In genomic region chr13:19394171-19394570, GRCm38 (mm10) we compare ENCODE assay signal across 8 mouse cellular contexts. TPM values are rescaled to one million over a fixed set of nuclear protein-coding genes. Genes with fewer than 3 reads are reported as not detected.
A peak's percentile ranks its signal among the peaks of the same experiment; 100 is the strongest.
DNase-seq lines count a peak whose midpoint lies in the region; ATAC-seq lines count a peak whose summit lies in the region.

No protein-coding gene starts in this region.

- no peak overlapping the region for H3K27ac ChIP-seq in heart, embryonic 11.5 days (ENCODE audit: low read depth, low read length)
- no peak overlapping the region for H3K27ac ChIP-seq in embryonic facial prominence, embryonic 10.5 days (replicated peaks)
- no peak overlapping the region for H3K27ac ChIP-seq in intestine, embryonic 16.5 days (ENCODE audit: low read length)

- ATAC-seq in heart, embryonic 11.5 days (replicated peaks; ENCODE audit: insufficient number of reproducible peaks, low FRiP score, low TSS enrichment), result no peak
- peak; percentile 37 for ATAC-seq in intestine, embryonic 16.5 days

- peak overlapping the region; percentile 4; the same call in 1 of the 2 replicates for H3K4me3 ChIP-seq in heart, embryonic 11.5 days (ENCODE audit: low read depth, low read length)
- peak overlapping the region; percentile 84 for H3K4me3 ChIP-seq in embryonic facial prominence, embryonic 10.5 days
- H3K4me3 ChIP-seq in intestine, embryonic 16.5 days (ENCODE audit: low read length), result peak overlapping the region; percentile 24

- H3K4me2 ChIP-seq in heart, embryonic 11.5 days, result peak overlapping the region; percentile 40
- H3K4me2 ChIP-seq in intestine, embryonic 16.5 days (ENCODE audit: low read depth, low read length), result peak overlapping the region; percentile 47

- DNase-seq in heart, postnatal 4 days, result no peak
- peak; percentile 26 for DNase-seq in embryonic facial prominence, embryonic 10.5 days (ENCODE audit: low spot score)
- peak; percentile 36 for DNase-seq in lung, postnatal 14 days
- no peak for DNase-seq in thymus, postnatal 0 days (ENCODE audit: low spot score)
- DNase-seq in right cerebral cortex, adult 18-20 months, result no peak
- DNase-seq in frontal cortex, postnatal 10 days (ENCODE audit: low spot score in 2 of 2), result no peak

- no peak overlapping the region for H3K9ac ChIP-seq in heart, embryonic 11.5 days (ENCODE audit: low read depth, low read length)
- no peak overlapping the region for H3K9ac ChIP-seq in intestine, embryonic 16.5 days (ENCODE audit: low read depth, low read length)

- no peaks in the 10 kb centered on the region for H3K27me3 ChIP-seq in heart, embryonic 11.5 days (ENCODE audit: control insufficient read depth, insufficient read depth, low read length)
- no peaks in the 10 kb centered on the region for H3K27me3 ChIP-seq in embryonic facial prominence, embryonic 10.5 days (replicated peaks; ENCODE audit: low read depth, poor library complexity, severe bottlenecking)
- H3K27me3 ChIP-seq in intestine, embryonic 16.5 days (replicated peaks; ENCODE audit: control insufficient read depth, insufficient read depth, low read length), result no peaks in the 10 kb centered on the region

- peaks cover 18% of the 10 kb centered on the region for H3K4me1 ChIP-seq in heart, embryonic 11.5 days (ENCODE audit: control insufficient read depth, insufficient read depth, low read length)
- peaks cover 17% of the 10 kb centered on the region for H3K4me1 ChIP-seq in embryonic facial prominence, embryonic 10.5 days
- peaks cover 24% of the 10 kb centered on the region for H3K4me1 ChIP-seq in intestine, embryonic 16.5 days (ENCODE audit: control insufficient read depth, insufficient read depth, low read length)

- 47% methylated on average over 4 of the region's 4 CpGs for WGBS in heart, embryonic 11.5 days (ENCODE audit: insufficient replicate concordance)
- WGBS in embryonic facial prominence, embryonic 10.5 days, result 56% methylated on average over 4 of the region's 4 CpGs
- 8% methylated on average over 4 of the region's 4 CpGs for whole genome bisulfite sequencing in intestine, embryonic 16.5 days

- H3K9me3 ChIP-seq in heart, embryonic 11.5 days (replicated peaks; ENCODE audit: control insufficient read depth, low read length), result no peaks in the 10 kb centered on the region
- H3K9me3 ChIP-seq in embryonic facial prominence, embryonic 10.5 days, result no peaks in the 10 kb centered on the region
- H3K9me3 ChIP-seq in intestine, embryonic 16.5 days (ENCODE audit: control insufficient read depth, low read length), result no peaks in the 10 kb centered on the region

- H3K36me3 ChIP-seq in heart, embryonic 11.5 days (ENCODE audit: control insufficient read depth, insufficient read depth, low read length), result no peaks in the 10 kb centered on the region
- no peaks in the 10 kb centered on the region for H3K36me3 ChIP-seq in embryonic facial prominence, embryonic 10.5 days (replicated peaks)
- H3K36me3 ChIP-seq in intestine, embryonic 16.5 days (ENCODE audit: control insufficient read depth, insufficient read depth, low read length), result no peaks in the 10 kb centered on the region

RNA-seq across cellular contexts. Expression of gene Stard3nl, which starts 1.4 kb away (rescaled TPM):
- 91.5 and 96.2 TPM in 2 replicates for polyA plus RNA-seq in heart, embryonic 11.5 days (2014; fragmentation: Nextera tagmentation; extraction: Ambion mirVana)
- 10 to 100 TPM; 27.7 to 29.6 TPM for total RNA-seq in heart, postnatal 4 days (2021)
- 102 and 104 TPM in 2 replicates for polyA plus RNA-seq in embryonic facial prominence, embryonic 10.5 days (2016; fragmentation: Nextera tagmentation; extraction: Ambion mirVana)
- polyA plus RNA-seq in intestine, embryonic 16.5 days (2015; fragmentation: Nextera tagmentation; extraction: Ambion mirVana), result 86.5 and 94.8 TPM in 2 replicates
- 58.6 and 66.6 TPM in 2 replicates for polyA plus RNA-seq in thymus, postnatal 0 days (2015; fragmentation: Nextera tagmentation; extraction: Ambion mirVana)

Comparison
In these comparisons a context has a peak if more than half of its experiments do, and no peak if none do; other contexts are left out.
1. H3K4me3 ChIP-seq: peak in every context shown above with its lines; median percentile 84 in embryonic facial prominence, embryonic 10.5 days; 24 in intestine, embryonic 16.5 days; 4 in heart, embryonic 11.5 days.
2. DNase-seq: peak in embryonic facial prominence, embryonic 10.5 days (single experiment) and lung, postnatal 14 days (single experiment); none in heart, postnatal 4 days (single experiment), thymus, postnatal 0 days (single experiment), right cerebral cortex, adult 18-20 months (single experiment) and frontal cortex, postnatal 10 days (0 of 2).